Mouse (Mus musculus): ENCODE results near the gene Sel1l3. TPM values are rescaled to one million over a fixed set of nuclear protein-coding genes. Genes with fewer than 3 reads are reported as not detected.

The Sel1l3 gene
- total and polyA plus RNA-seq, 3 experiments: 0.01 TPM; not detected in 2

DNA sequence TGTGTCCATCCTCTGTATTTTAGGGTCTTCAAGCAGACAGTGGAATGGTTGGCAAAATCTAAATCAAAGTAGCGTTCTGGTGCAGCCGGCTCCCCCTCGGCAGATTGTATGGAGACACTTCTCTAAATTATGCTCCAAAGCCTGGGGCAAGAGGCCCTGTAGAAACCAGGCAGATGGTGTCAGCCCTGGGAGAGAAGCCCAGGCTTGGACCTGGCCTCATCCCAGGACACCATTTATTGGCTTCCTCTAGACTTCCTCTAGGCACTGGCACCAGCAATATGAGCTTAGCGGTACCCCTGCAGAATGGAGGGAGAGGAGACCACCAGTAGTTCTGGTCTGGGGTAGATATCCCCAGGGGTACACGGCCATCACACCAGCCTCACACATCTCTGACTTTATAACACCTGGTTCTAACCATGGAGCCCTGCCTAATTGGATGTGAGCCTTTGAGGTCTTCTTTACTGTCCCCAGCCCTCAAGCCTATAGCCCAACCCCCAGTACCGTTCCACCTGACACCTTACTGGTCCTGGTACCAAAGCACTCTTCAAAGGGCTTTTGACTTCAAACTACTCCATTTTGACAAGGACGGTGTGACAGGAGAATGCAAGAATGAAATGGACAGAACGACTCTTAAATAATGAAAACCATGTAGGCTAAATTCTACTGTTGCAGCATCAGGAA, 52.1 kb downstream of the Sel1l3 start:
- H3K79me2 ChIP-seq (ENCODE audit: control insufficient read depth, insufficient read depth, low read length, poor library complexity): no peaks in the 10 kb centered on the region
- H3K9ac ChIP-seq (ENCODE audit: control insufficient read depth, low read depth, low read length, poor library complexity, severe bottlenecking): no peak overlapping the region
- TF ChIP-seq TBP (IDR thresholded peaks at IDR 0.05; ENCODE audit: low read depth, low read length) (no peak), USF2 (IDR thresholded peaks at IDR 0.05; ENCODE audit: borderline replicate concordance in 1 of 2, insufficient read depth in 1 of 2, low read depth in 1 of 2, low read length in 2 of 2) (no peak), UBTF (IDR thresholded peaks at IDR 0.05; ENCODE audit: borderline replicate concordance, insufficient read depth, low read depth, low read length) (no peak), ZMIZ1 (IDR thresholded peaks at IDR 0.05; ENCODE audit: low read depth, low read length) (no peak), NRF1 (IDR thresholded peaks at IDR 0.05; ENCODE audit: insufficient read depth, low read depth, low read length, poor library complexity, severe bottlenecking) (no peak), RAD21 (IDR thresholded peaks at IDR 0.05; ENCODE audit: low read depth, low read length) (no peak), MAX (IDR thresholded peaks at IDR 0.05; ENCODE audit: low read length) (no peak), ZC3H11A (IDR thresholded peaks at IDR 0.05; ENCODE audit: low read depth, low read length) (no peak), MXI1 (IDR thresholded peaks at IDR 0.05; ENCODE audit: low read depth, low read length) (no peak), NELFE (IDR thresholded peaks at IDR 0.05; ENCODE audit: low read depth, low read length) (no peak), TCF12 (IDR thresholded peaks at IDR 0.05; ENCODE audit: low read depth, low read length) (no peak), CTCF (IDR thresholded peaks at IDR 0.05 in 2 of 3, conservative IDR thresholded peaks at IDR 0.05 in 1 of 3; ENCODE audit: control insufficient read depth in 1 of 3, insufficient read depth in 1 of 3, low read depth in 2 of 3, low read length in 3 of 3, poor library complexity in 1 of 3, severe bottlenecking in 1 of 3) (no peak), MAZ (IDR thresholded peaks at IDR 0.05; ENCODE audit: low read depth, low read length) (no peak), HCFC1 (IDR thresholded peaks at IDR 0.05; ENCODE audit: low read depth, low read length) (no peak), MYC (IDR thresholded peaks at IDR 0.05; ENCODE audit: low read depth, low read length) (no peak), BHLHE40 (IDR thresholded peaks at IDR 0.05; ENCODE audit: borderline replicate concordance, low read depth, low read length) (no peak), GABPA (IDR thresholded peaks at IDR 0.05; ENCODE audit: low read depth, low read length) (no peak), MEF2A (IDR thresholded peaks at IDR 0.05; ENCODE audit: extremely low read depth, insufficient replicate concordance, low read depth, low read length, poor library complexity, severe bottlenecking) (no peak), POLR2AphosphoS2 (IDR thresholded peaks at IDR 0.05; ENCODE audit: low read length) (no peak)
- H3K4me1 ChIP-seq (ENCODE audit: control insufficient read depth in 1 of 2, insufficient read depth in 2 of 2, low read length in 2 of 2): no peaks in the 10 kb centered on the region
- H3K27ac ChIP-seq (ENCODE audit: control insufficient read depth, low read depth, low read length): no peak overlapping the region
- H3K9me3 ChIP-seq (replicated peaks; ENCODE audit: insufficient read depth, low read length): no peaks in the 10 kb centered on the region
- no peaks in the 10 kb centered on the region for H3K36me3 ChIP-seq (ENCODE audit: control insufficient read depth in 1 of 2, insufficient read depth in 2 of 2, low read length in 2 of 2)
- DNase-seq (ENCODE audit: low read depth, low spot score): no peak
- no peak overlapping the region for H3K4me3 ChIP-seq (ENCODE audit: control insufficient read depth in 1 of 2, insufficient read depth in 1 of 2, low read depth in 2 of 2, low read length in 2 of 2)
- no peaks in the 10 kb centered on the region for H3K27me3 ChIP-seq (ENCODE audit: control insufficient read depth in 1 of 2, insufficient read depth in 2 of 2, low read length in 2 of 2)

- Histone ChIP-seq H3K9me3 (replicated peaks; ENCODE audit: insufficient read depth, low read length) (no peaks in the 10 kb centered on the region), H3K9ac (ENCODE audit: control insufficient read depth, low read depth, low read length, poor library complexity, severe bottlenecking) (no peak overlapping the region), H3K4me1 (ENCODE audit: control insufficient read depth in 1 of 2, insufficient read depth in 2 of 2, low read length in 2 of 2) (no peaks in the 10 kb centered on the region), H3K4me3 (ENCODE audit: control insufficient read depth in 1 of 2, insufficient read depth in 1 of 2, low read depth in 2 of 2, low read length in 2 of 2) (no peak overlapping the region), H3K79me2 (ENCODE audit: control insufficient read depth, insufficient read depth, low read length, poor library complexity) (no peaks in the 10 kb centered on the region), H3K27ac (ENCODE audit: control insufficient read depth, low read depth, low read length) (no peak overlapping the region), H3K27me3 (ENCODE audit: control insufficient read depth in 1 of 2, insufficient read depth in 2 of 2, low read length in 2 of 2) (no peaks in the 10 kb centered on the region), H3K36me3 (ENCODE audit: control insufficient read depth in 1 of 2, insufficient read depth in 2 of 2, low read length in 2 of 2) (no peaks in the 10 kb centered on the region)
- no peak for DNase-seq (ENCODE audit: low read depth, low spot score)
- TF ChIP-seq POLR2AphosphoS2 (IDR thresholded peaks at IDR 0.05; ENCODE audit: low read length): no peak
- no peak for TF ChIP-seq GATA1 (IDR thresholded peaks at IDR 0.05; ENCODE audit: low read depth, low read length)
- TF ChIP-seq USF1 (IDR thresholded peaks at IDR 0.05; ENCODE audit: low read depth, low read length): no peak
- no peak for TF ChIP-seq GABPA (IDR thresholded peaks at IDR 0.05; ENCODE audit: low read depth, low read length)
- TF ChIP-seq ZNF384 (IDR thresholded peaks at IDR 0.05; ENCODE audit: low read depth, low read length): no peak
- TF ChIP-seq ZC3H11A (IDR thresholded peaks at IDR 0.05; ENCODE audit: low read depth, low read length): no peak
- TF ChIP-seq BHLHE40 (IDR thresholded peaks at IDR 0.05; ENCODE audit: borderline replicate concordance, low read depth, low read length): no peak
- TF ChIP-seq ETS1 (IDR thresholded peaks at IDR 0.05; ENCODE audit: low read depth, low read length): no peak
- no peak for TF ChIP-seq TCF12 (IDR thresholded peaks at IDR 0.05; ENCODE audit: low read depth, low read length)
- TF ChIP-seq UBTF (IDR thresholded peaks at IDR 0.05; ENCODE audit: borderline replicate concordance, insufficient read depth, low read depth, low read length): no peak
- no peak for TF ChIP-seq HCFC1 (IDR thresholded peaks at IDR 0.05; ENCODE audit: low read depth, low read length)
- TF ChIP-seq MYC (IDR thresholded peaks at IDR 0.05; ENCODE audit: low read depth, low read length): no peak
Measured at GRCm38 (mm10) chr5:53160207-53160606, 53.5 kb downstream of the Sel1l3 start.

All from MEL (cell line).